Mouse (Mus musculus) neural tube, embryonic 13.5 days (tissue): Measurements from ENCODE around the gene Ror1. TPM values are rescaled to one million over a fixed set of nuclear protein-coding genes. Genes with fewer than 3 reads are reported as not detected.

ENCODE experiments used
- ATAC-seq: fragments of 200-750 bp; cut with Nextera tagmentation; 2 replicates; pipeline ENCODE4 v1.8.0; 2017; ENCODE audit warnings: low read depth, mild to moderate bottlenecking, moderate TSS enrichment, moderate library complexity
- H3K27ac ChIP-seq: fragments of 300-500 bp; sonication (generic); replicated peaks from 2 replicates; pipeline ENCODE4 v1.5.1; 2015; ENCODE audit warnings: moderate library complexity, mild to moderate bottlenecking, inconsistent platforms
- H3K27me3 ChIP-seq: fragments of 300-500 bp; sonication (generic); 2 replicates; pipeline ENCODE4 v1.6.1; 2015; ENCODE audit warnings: mild to moderate bottlenecking, inconsistent platforms
- H3K36me3 ChIP-seq: fragments of 300-500 bp; sonication (generic); 2 replicates; pipeline ENCODE4 v1.6.1; 2015; ENCODE audit warnings: mild to moderate bottlenecking, inconsistent platforms
- H3K4me1 ChIP-seq: fragments of 300-500 bp; sonication (generic); replicated peaks from 2 replicates; pipeline ENCODE4 v1.6.1; 2015; ENCODE audit warnings: inconsistent platforms
- H3K4me2 ChIP-seq: fragments of 300-500 bp; sonication (generic); 2 replicates; pipeline ENCODE4 v1.6.1; 2015; ENCODE audit warnings: inconsistent platforms, mild to moderate bottlenecking, moderate library complexity
- H3K4me3 ChIP-seq: fragments of 300-500 bp; sonication (generic); 2 replicates; pipeline ENCODE4 v1.5.1; 2015; ENCODE audit warnings: mild to moderate bottlenecking, inconsistent platforms
- H3K9ac ChIP-seq: fragments of 300-500 bp; sonication (generic); 2 replicates; pipeline ENCODE4 v1.6.1; 2015; ENCODE audit warnings: moderate library complexity, mild to moderate bottlenecking, inconsistent platforms
- H3K9me3 ChIP-seq: fragments of 300-500 bp; sonication (generic); 2 replicates; pipeline ENCODE4 v1.6.1; 2016; ENCODE audit warnings: inconsistent platforms
- WGBS: fragments of 180-500 bp; shearing (Covaris S2); methylation state at CpG from one replicate; pipeline ENCODE4 v1.1.7; 2015; 5-methylcytosine and 5-hydroxymethylcytosine counted together
- polyA plus RNA-seq: library from polyadenylated mRNA; unstranded; fragments of >200 nt; fragmentation: Nextera tagmentation; extraction: Ambion mirVana; gene quantifications from 2 replicates; pipeline ENCODE4 v1.2.1, GENCODE M21; 2015

Gene Ror1
- polyA plus RNA-seq, 1 experiment from 2014 or later = 1.8 TPM

DNA sequence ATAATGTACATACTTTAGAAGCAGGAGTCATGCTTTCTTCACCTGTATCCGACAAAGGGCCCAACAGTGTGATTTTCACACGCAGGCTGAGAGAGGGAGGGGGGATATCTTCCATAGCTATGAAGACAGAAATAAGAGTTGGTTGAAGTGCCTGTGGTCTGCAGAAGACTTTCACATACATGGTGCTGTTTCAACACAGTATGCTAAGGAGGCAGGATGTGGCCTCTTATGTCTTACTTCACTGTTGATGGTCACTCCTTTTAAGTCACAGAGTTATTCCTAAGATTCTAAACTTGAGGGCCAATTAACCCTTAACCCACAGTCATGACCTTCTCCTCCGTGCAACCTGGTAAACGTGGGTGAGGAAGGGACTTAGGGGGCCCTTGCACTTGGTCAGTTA lies 286.2 kb downstream of the Ror1 start:
- no peaks in the 10 kb centered on the region for H3K4me1 ChIP-seq
- no peaks in the 10 kb centered on the region for H3K9me3 ChIP-seq
- H3K9ac ChIP-seq = no peak overlapping the region
- no peaks in the 10 kb centered on the region for H3K36me3 ChIP-seq
- no peak for ATAC-seq
- WGBS = 77% methylated on average over 4 of the region's 4 CpGs
- H3K27me3 ChIP-seq = no peaks in the 10 kb centered on the region
- no peak overlapping the region for H3K4me3 ChIP-seq
- H3K4me2 ChIP-seq = no peak overlapping the region
- H3K27ac ChIP-seq = no peak overlapping the region

- WGBS = 77% methylated on average over 5 of the region's 5 CpGs
- H3K27ac ChIP-seq = no peak overlapping the region
- no peaks in the 10 kb centered on the region for H3K36me3 ChIP-seq
- H3K4me2 ChIP-seq = no peak overlapping the region
- H3K9me3 ChIP-seq = no peaks in the 10 kb centered on the region
- no peak for ATAC-seq
- no peaks in the 10 kb centered on the region for H3K27me3 ChIP-seq
- no peak overlapping the region for H3K9ac ChIP-seq
- no peaks in the 10 kb centered on the region for H3K4me1 ChIP-seq
- H3K4me3 ChIP-seq = no peak overlapping the region
Observed at GRCm38 (mm10) chr4:100386272-100386988, 290.8 kb downstream of the Ror1 start.

DNA sequence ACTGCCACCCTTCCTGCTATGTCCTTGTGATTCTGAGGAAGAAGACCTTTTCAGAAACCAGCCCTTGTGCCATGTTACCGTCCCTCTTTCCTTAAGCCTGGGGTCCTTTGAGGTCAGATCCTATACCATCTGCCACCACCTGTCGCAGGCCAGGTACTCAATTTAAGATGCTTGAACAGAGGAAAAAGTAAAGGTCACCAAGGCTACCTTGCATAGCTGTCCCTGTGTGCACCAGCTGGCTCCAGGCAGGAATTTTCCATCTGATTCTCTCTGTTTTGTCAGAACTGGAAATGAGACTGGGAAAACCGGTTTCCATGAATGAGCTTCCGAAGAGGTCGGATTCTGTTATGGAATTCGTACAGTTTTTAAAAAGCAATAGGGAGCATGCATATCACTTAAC lies 294.8 kb downstream of the Ror1 start:
- Histone ChIP-seq H3K27me3 (no peaks in the 10 kb centered on the region), H3K36me3 (no peaks in the 10 kb centered on the region), H3K4me1 (no peaks in the 10 kb centered on the region), H3K4me3 (no peak overlapping the region), H3K27ac (no peak overlapping the region), H3K9ac (no peak overlapping the region), H3K4me2 (no peak overlapping the region), H3K9me3 (no peaks in the 10 kb centered on the region)
- ATAC-seq = no peak
- 91% methylated on average over 6 of the region's 6 CpGs for WGBS

DNA sequence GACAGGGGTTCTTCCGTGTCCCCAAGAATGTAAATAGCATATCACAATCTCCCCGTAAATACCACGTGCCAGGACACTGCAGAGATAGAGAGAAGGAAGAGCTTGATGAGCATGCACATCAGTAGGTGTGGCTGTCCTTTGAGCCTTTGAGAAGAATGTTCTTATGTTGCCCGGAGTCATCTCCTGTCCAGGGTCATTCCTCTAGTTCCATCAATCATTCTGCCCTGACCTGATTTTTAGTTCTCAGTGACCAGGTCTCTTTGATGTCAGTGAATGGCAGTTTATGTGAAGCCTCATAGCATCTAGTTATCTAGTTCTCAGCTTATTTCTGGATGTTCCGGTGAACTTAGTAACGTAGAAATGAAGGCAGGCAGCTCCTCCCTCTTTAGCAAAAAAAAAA lies 295.4 kb downstream of the Ror1 start:
- no peak overlapping the region for H3K4me2 ChIP-seq
- no peaks in the 10 kb centered on the region for H3K36me3 ChIP-seq
- H3K4me1 ChIP-seq = no peaks in the 10 kb centered on the region
- no peak for ATAC-seq
- H3K27ac ChIP-seq = no peak overlapping the region
- 77% methylated on average over 6 of the region's 6 CpGs for WGBS
- H3K9me3 ChIP-seq = no peaks in the 10 kb centered on the region
- H3K4me3 ChIP-seq = no peak overlapping the region
- no peaks in the 10 kb centered on the region for H3K27me3 ChIP-seq
- H3K9ac ChIP-seq = no peak overlapping the region

- H3K36me3 ChIP-seq = no peaks in the 10 kb centered on the region
- H3K4me1 ChIP-seq = no peaks in the 10 kb centered on the region
- H3K4me3 ChIP-seq = no peak overlapping the region
- no peak overlapping the region for H3K9ac ChIP-seq
- H3K27ac ChIP-seq = no peak overlapping the region
- H3K4me2 ChIP-seq = no peak overlapping the region
- no peaks in the 10 kb centered on the region for H3K27me3 ChIP-seq
- H3K9me3 ChIP-seq = no peaks in the 10 kb centered on the region
- ATAC-seq = no peak
- 82% methylated on average over 12 of the region's 12 CpGs for WGBS
Observed at GRCm38 (mm10) chr4:100393374-100394061, 297.9 kb downstream of the Ror1 start.

GRCm38 (mm10) chr4:100395407-100395806 lies 299.8 kb downstream of the Ror1 start:
- no peaks in the 10 kb centered on the region for H3K36me3 ChIP-seq
- H3K4me1 ChIP-seq = no peaks in the 10 kb centered on the region
- ATAC-seq = no peak
- no peak overlapping the region for H3K27ac ChIP-seq
- 96% methylated on average over 4 of the region's 4 CpGs for WGBS
- no peak overlapping the region for H3K4me2 ChIP-seq
- H3K9ac ChIP-seq = no peak overlapping the region
- no peaks in the 10 kb centered on the region for H3K9me3 ChIP-seq
- no peaks in the 10 kb centered on the region for H3K27me3 ChIP-seq
- no peak overlapping the region for H3K4me3 ChIP-seq

GRCm38 (mm10) chr4:100398079-100398478 lies 302.5 kb downstream of the Ror1 start:
- Histone ChIP-seq H3K36me3 (no peaks in the 10 kb centered on the region), H3K4me2 (no peak overlapping the region), H3K4me1 (no peaks in the 10 kb centered on the region), H3K9me3 (no peaks in the 10 kb centered on the region), H3K27ac (no peak overlapping the region), H3K4me3 (no peak overlapping the region), H3K27me3 (no peaks in the 10 kb centered on the region), H3K9ac (no peak overlapping the region)
- no peak for ATAC-seq
- WGBS = 68% methylated on average over 3 of the region's 3 CpGs

GRCm38 (mm10) chr4:100401078-100401477 lies 305.5 kb downstream of the Ror1 start:
- ATAC-seq = no peak
- 80% methylated on average over 3 of the region's 3 CpGs for WGBS
- H3K27me3 ChIP-seq = no peaks in the 10 kb centered on the region

DNA sequence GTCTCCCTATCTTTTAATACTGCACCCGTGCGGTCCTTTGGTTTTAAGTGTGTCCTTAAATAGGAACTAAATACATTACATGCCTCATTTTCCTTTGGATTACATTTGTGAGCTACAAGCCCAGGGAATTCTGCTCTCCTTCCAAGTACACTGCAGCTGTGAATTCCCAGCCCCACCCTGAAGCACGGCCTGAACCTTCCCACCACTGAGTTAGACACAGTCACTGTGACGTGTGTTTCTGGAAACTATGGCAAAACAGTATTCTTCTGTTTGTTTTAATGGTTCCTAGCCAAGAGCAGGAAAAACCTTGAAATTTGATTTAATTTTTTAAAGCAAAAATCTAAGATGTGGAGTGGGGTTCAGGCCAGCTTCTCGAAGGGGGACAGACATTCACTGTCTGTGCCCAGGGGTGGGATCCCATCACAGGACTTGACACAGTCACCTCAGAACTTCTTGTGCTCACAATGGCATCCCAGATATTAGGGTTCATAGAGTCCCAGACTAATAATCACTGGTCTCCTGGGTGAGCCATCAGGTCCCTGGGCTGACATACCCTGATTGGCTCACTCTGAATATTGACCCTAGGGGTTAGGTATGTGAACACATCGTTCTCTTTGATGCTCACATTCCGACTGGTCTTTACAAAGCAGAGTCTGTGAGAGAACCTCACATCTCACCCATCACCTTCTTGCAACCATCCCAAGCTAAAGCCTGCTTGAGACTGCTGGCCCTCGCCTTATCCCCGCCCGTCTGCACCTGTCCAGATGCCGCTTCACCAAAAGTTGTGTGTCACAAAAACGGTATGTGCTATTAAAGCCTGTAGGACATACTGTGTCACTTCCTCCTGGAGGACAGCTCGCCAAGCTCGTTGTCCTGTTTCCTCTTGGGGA lies 306.2 kb downstream of the Ror1 start:
- Histone ChIP-seq H3K27ac (no peak overlapping the region), H3K36me3 (no peaks in the 10 kb centered on the region), H3K4me1 (no peaks in the 10 kb centered on the region), H3K4me2 (no peak overlapping the region), H3K9me3 (no peaks in the 10 kb centered on the region), H3K9ac (no peak overlapping the region), H3K27me3 (no peaks in the 10 kb centered on the region), H3K4me3 (no peak overlapping the region)
- WGBS = 88% methylated on average over 14 of the region's 14 CpGs
- ATAC-seq = no peak

More at GRCm38 (mm10) chr4:100401078-100401477, 305.5 kb downstream of the Ror1 start:
- H3K4me3 ChIP-seq = no peak overlapping the region
- no peak overlapping the region for H3K4me2 ChIP-seq
- no peaks in the 10 kb centered on the region for H3K4me1 ChIP-seq
- H3K9ac ChIP-seq = no peak overlapping the region
- H3K9me3 ChIP-seq = no peaks in the 10 kb centered on the region
- no peaks in the 10 kb centered on the region for H3K36me3 ChIP-seq
- no peak overlapping the region for H3K27ac ChIP-seq

GRCm38 (mm10) chr4:100407261-100407874 lies 311.8 kb downstream of the Ror1 start:
- Histone ChIP-seq H3K27me3 (no peaks in the 10 kb centered on the region), H3K9ac (no peak overlapping the region), H3K4me2 (no peak overlapping the region), H3K36me3 (no peaks in the 10 kb centered on the region), H3K4me1 (no peaks in the 10 kb centered on the region), H3K9me3 (no peaks in the 10 kb centered on the region), H3K27ac (no peak overlapping the region), H3K4me3 (no peak overlapping the region)
- peak; percentile 36; the same call in 1 of the 2 replicates for ATAC-seq
- 28% methylated on average over 9 of the region's 9 CpGs for WGBS

DNA sequence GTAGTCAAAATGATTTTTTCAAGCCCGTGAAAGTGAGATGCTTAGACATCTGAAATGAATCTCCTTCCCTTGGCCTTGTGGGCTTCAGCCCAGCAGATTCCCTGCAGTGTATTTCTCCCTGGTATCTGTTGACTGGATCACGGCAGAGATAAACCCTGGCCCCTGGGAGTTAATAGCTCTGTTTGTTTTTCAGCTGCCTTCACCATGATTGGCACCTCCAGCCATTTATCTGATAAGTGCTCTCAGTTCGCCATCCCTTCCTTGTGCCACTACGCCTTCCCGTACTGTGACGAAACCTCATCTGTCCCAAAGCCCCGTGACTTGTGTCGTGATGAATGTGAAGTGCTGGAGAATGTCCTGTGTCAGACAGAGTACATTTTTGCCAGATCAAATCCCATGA lies 313.9 kb downstream of the Ror1 start:
- H3K4me3 ChIP-seq = no peak overlapping the region
- H3K9ac ChIP-seq = no peak overlapping the region
- ATAC-seq = no peak
- H3K27ac ChIP-seq = no peak overlapping the region
- no peaks in the 10 kb centered on the region for H3K9me3 ChIP-seq
- 85% methylated on average over 8 of the region's 8 CpGs for WGBS
- H3K36me3 ChIP-seq = no peaks in the 10 kb centered on the region
- H3K4me2 ChIP-seq = no peak overlapping the region
- H3K4me1 ChIP-seq = no peaks in the 10 kb centered on the region
- H3K27me3 ChIP-seq = no peaks in the 10 kb centered on the region
